Mouse (Mus musculus) midbrain, embryonic 11.5 days (tissue): Measurements from ENCODE around the gene Six6. TPM values are rescaled to one million over a fixed set of nuclear protein-coding genes. Genes with fewer than 3 reads are reported as not detected.

Experiments used
- ATAC-seq: fragments of 200-750 bp; cut with Nextera tagmentation; 2 replicates; pipeline ENCODE4 v1.8.0; 2017; ENCODE audit warnings: moderate TSS enrichment, moderate library complexity; ENCODE audit not compliant: low FRiP score
- DNase-seq: peaks from one replicate; pipeline ENCODE4 v3.0.0; 2015; ENCODE audit warnings: low spot score; ENCODE audit errors: missing footprints
- H3K27ac ChIP-seq: fragments of 300-500 bp; sonication (generic); 2 replicates; pipeline ENCODE4 v1.5.1; 2014; ENCODE audit warnings: low read depth, low read length
- H3K27me3 ChIP-seq: fragments of 300-500 bp; sonication (generic); 2 replicates; pipeline ENCODE4 v1.6.1; 2014; ENCODE audit warnings: mild to moderate bottlenecking, low read length, moderate library complexity, mixed read lengths; ENCODE audit not compliant: control insufficient read depth, insufficient read depth
- H3K36me3 ChIP-seq: fragments of 300-500 bp; sonication (generic); 2 replicates; pipeline ENCODE4 v1.6.1; 2014; ENCODE audit warnings: mild to moderate bottlenecking, low read length, moderate library complexity, mixed read lengths; ENCODE audit not compliant: control insufficient read depth, insufficient read depth
- H3K4me1 ChIP-seq: fragments of 300-500 bp; sonication (generic); 2 replicates; pipeline ENCODE4 v1.6.1; 2014; ENCODE audit warnings: low read length; ENCODE audit not compliant: control insufficient read depth, insufficient read depth
- H3K4me2 ChIP-seq: fragments of 300-500 bp; sonication (generic); 2 replicates; pipeline ENCODE4 v1.6.1; 2014; ENCODE audit warnings: mild to moderate bottlenecking, moderate library complexity
- H3K4me3 ChIP-seq: fragments of 300-500 bp; sonication (generic); 2 replicates; pipeline ENCODE4 v1.5.1; 2014; ENCODE audit warnings: low read depth, low read length
- H3K9ac ChIP-seq: fragments of 300-500 bp; sonication (generic); 2 replicates; pipeline ENCODE4 v1.6.1; 2014; ENCODE audit warnings: low read length
- H3K9me3 ChIP-seq: fragments of 300-500 bp; sonication (generic); 2 replicates; pipeline ENCODE4 v1.6.1; 2016; ENCODE audit warnings: low read length; ENCODE audit not compliant: control insufficient read depth
- WGBS: fragments of 180-500 bp; shearing (Covaris S2); extraction: QIAGEN DNeasy Blood & Tissue Kit; methylation state at CpG from one replicate; pipeline ENCODE4 v1.1.7; 2014; 5-methylcytosine and 5-hydroxymethylcytosine counted together
- polyA plus RNA-seq: library from polyadenylated mRNA; unstranded; fragments of >200 nt; fragmentation: Nextera tagmentation; extraction: Ambion mirVana; gene quantifications from 2 replicates; pipeline ENCODE4 v1.2.1, GENCODE M21; 2014

Gene Six6
- polyA plus RNA-seq, 1 experiment from 2014 or later: 0.03 TPM

DNA sequence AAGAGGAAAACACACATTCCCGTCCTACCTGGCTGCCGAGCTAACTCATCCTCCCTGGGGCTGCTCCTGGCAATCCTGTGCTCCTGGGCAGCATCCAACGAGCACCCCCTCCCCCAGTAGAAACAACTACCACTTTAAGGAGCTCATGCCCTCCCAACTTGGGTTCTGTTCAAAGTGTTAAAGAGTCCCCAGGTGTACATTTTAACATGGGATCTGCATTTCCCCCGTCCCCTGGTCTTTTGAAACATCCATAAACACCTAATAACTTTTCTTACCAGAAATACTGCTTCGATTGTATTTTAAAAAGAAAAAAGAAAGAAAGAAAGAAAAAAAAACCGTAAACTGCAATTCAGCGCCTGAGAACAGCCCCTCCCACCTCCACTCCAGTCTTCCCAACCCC is 36.5 kb downstream of the Six6 start:
- no peak for DNase-seq

GRCm38 (mm10) chr12:72976718-72977117 is 37.0 kb downstream of the Six6 start:
- ATAC-seq: peak; percentile 73; the same call in 1 of the 2 replicates
- peak; percentile 93 for DNase-seq
- Histone ChIP-seq H3K9me3 (no peaks in the 10 kb centered on the region), H3K36me3 (no peaks in the 10 kb centered on the region), H3K27ac (no peak overlapping the region), H3K4me3 (no peak overlapping the region), H3K27me3 (peaks cover 32% of the 10 kb centered on the region), H3K9ac (no peak overlapping the region), H3K4me1 (no peaks in the 10 kb centered on the region), H3K4me2 (peak overlapping the region; percentile 35)
- WGBS: 3% methylated on average over 12 of the region's 12 CpGs

More for the DNA sequence above, 36.5 kb downstream of the Six6 start:
- H3K4me3 ChIP-seq: no peak overlapping the region
- no peaks in the 10 kb centered on the region for H3K9me3 ChIP-seq
- H3K27me3 ChIP-seq: peaks cover 35% of the 10 kb centered on the region
- no peaks in the 10 kb centered on the region for H3K36me3 ChIP-seq
- ATAC-seq: no peak
- no peaks in the 10 kb centered on the region for H3K4me1 ChIP-seq
- no peak overlapping the region for H3K27ac ChIP-seq
- H3K4me2 ChIP-seq: peak overlapping the region; percentile 35
- WGBS: 4% methylated on average over 7 of the region's 7 CpGs
- no peak overlapping the region for H3K9ac ChIP-seq

DNA sequence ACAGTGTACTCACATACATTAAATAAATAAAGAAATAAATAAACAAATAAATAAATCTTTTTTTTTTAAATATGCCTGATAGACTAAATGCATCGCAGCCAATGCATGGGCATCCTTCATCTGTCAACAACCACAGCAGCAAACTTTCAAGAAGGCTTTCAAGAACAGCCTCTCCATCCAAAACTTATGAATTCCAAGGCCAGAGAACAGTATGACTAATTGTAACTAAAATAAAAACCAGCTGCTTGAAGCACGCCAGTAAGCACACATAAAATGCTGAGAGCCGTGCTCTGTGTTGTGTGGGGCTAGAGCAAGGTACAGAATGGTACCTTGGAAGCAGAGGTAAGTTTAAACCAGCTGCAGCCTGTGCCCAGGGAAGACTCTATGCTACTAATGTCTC is 38.2 kb downstream of the Six6 start:
- DNase-seq (no peak), ATAC-seq (no peak)
- 87% methylated on average over 3 of the region's 3 CpGs for WGBS
- Histone ChIP-seq H3K4me3 (no peak overlapping the region), H3K27ac (no peak overlapping the region), H3K4me2 (no peak overlapping the region), H3K4me1 (no peaks in the 10 kb centered on the region), H3K27me3 (peaks cover 24% of the 10 kb centered on the region), H3K36me3 (no peaks in the 10 kb centered on the region), H3K9me3 (no peaks in the 10 kb centered on the region), H3K9ac (no peak overlapping the region)

DNA sequence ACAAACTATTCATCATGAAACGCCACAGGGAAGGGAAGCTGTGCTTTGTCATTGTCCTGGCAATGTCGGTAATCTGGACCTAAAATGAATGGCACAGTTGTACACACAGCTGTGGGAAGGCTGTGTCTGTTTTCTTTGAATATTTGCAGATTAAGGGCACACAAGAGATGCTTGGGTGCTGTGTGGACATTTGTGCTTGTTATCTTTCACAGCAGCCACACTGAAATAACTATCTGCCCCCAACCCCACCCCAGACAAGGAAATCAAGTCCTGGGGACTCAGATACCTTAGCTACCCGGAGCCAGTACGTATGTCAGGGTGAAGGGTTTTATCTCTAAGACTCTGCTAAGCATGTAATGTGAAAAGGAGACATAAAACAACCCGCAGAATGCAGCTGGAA is 39.5 kb downstream of the Six6 start:
- WGBS: 75% methylated on average over 5 of the region's 5 CpGs
- DNase-seq (no peak), ATAC-seq (no peak)
- peaks cover 15% of the 10 kb centered on the region for H3K27me3 ChIP-seq
- H3K4me2 ChIP-seq: no peak overlapping the region
- H3K9me3 ChIP-seq: no peaks in the 10 kb centered on the region
- no peak overlapping the region for H3K9ac ChIP-seq
- H3K4me1 ChIP-seq: no peaks in the 10 kb centered on the region
- no peaks in the 10 kb centered on the region for H3K36me3 ChIP-seq
- no peak overlapping the region for H3K27ac ChIP-seq
- H3K4me3 ChIP-seq: no peak overlapping the region

- Histone ChIP-seq H3K27ac (no peak overlapping the region), H3K4me2 (no peak overlapping the region), H3K4me3 (no peak overlapping the region), H3K27me3 (no peaks in the 10 kb centered on the region), H3K9me3 (no peaks in the 10 kb centered on the region), H3K9ac (no peak overlapping the region), H3K4me1 (no peaks in the 10 kb centered on the region), H3K36me3 (no peaks in the 10 kb centered on the region)
- 82% methylated on average over 10 of the region's 10 CpGs for WGBS
- no peak for DNase-seq
- ATAC-seq: no peak
Observed at GRCm38 (mm10) chr12:72982616-72983015, 42.9 kb downstream of the Six6 start.

GRCm38 (mm10) chr12:72983071-72983857 is 43.6 kb downstream of the Six6 start:
- 89% methylated on average over 8 of the region's 8 CpGs for WGBS

More at GRCm38 (mm10) chr12:72983071-72983857, 43.6 kb downstream of the Six6 start:
- H3K4me2 ChIP-seq: no peak overlapping the region
- H3K4me1 ChIP-seq: no peaks in the 10 kb centered on the region
- H3K9me3 ChIP-seq: no peaks in the 10 kb centered on the region
- ATAC-seq (no peak), DNase-seq (no peak)
- H3K4me3 ChIP-seq: no peak overlapping the region
- no peak overlapping the region for H3K27ac ChIP-seq
- no peak overlapping the region for H3K9ac ChIP-seq
- no peaks in the 10 kb centered on the region for H3K36me3 ChIP-seq
- no peaks in the 10 kb centered on the region for H3K27me3 ChIP-seq

Other genes with a start within 250 kb of the Six6 start
- 70.6 and 77.5 TPM in 2 replicates for gene Ppm1a, start 182.4 kb upstream of the Six6 start, polyA plus RNA-seq
- gene 4930447C04Rik, start 882 bp downstream of the Six6 start, polyA plus RNA-seq: 1.3 and 2.6 TPM in 2 replicates
- gene Six1, start 114.0 kb downstream of the Six6 start, polyA plus RNA-seq: 10.4 and 12.1 TPM in 2 replicates
- gene Six4, start 173.6 kb downstream of the Six6 start, polyA plus RNA-seq: 2.9 and 3.0 TPM in 2 replicates
- gene Mnat1, start 183.8 kb downstream of the Six6 start, polyA plus RNA-seq: 36.8 and 38.7 TPM in 2 replicates